Mouse (Mus musculus) kidney, embryonic 16.5 days (tissue): ENCODE measurements around the gene Strap. TPM values are rescaled to one million over a fixed set of nuclear protein-coding genes. Genes with fewer than 3 reads are reported as not detected.
A peak's percentile ranks its signal among the peaks of the same experiment; 100 is the strongest.

Source experiments
- ATAC-seq: fragments of 200-750 bp; cut with Nextera tagmentation; 2 replicates; pipeline ENCODE4 v1.8.0; 2017; ENCODE audit warnings: moderate TSS enrichment; ENCODE audit not compliant: low FRiP score, low TSS enrichment
- H3K27ac ChIP-seq: fragments of 300-500 bp; sonication (generic); 2 replicates; pipeline ENCODE4 v1.5.1; 2014; ENCODE audit warnings: low read length
- H3K27me3 ChIP-seq: fragments of 300-500 bp; sonication (generic); 2 replicates; pipeline ENCODE4 v1.6.1; 2014; ENCODE audit warnings: low read length, control low read depth, mixed read lengths; ENCODE audit not compliant: insufficient read depth
- H3K36me3 ChIP-seq: fragments of 300-500 bp; sonication (generic); 2 replicates; pipeline ENCODE4 v1.6.1; 2014; ENCODE audit warnings: low read length, control low read depth, mixed read lengths; ENCODE audit not compliant: insufficient read depth
- H3K4me1 ChIP-seq: fragments of 300-500 bp; sonication (generic); 2 replicates; pipeline ENCODE4 v1.6.1; 2014; ENCODE audit warnings: low read length, control low read depth, mixed read lengths; ENCODE audit not compliant: insufficient read depth
- H3K4me2 ChIP-seq: fragments of 300-500 bp; sonication (generic); replicated peaks from 2 replicates; pipeline ENCODE4 v1.6.1; 2014; ENCODE audit warnings: low read depth, low read length
- H3K4me3 ChIP-seq: fragments of 300-500 bp; sonication (generic); 2 replicates; pipeline ENCODE4 v1.5.1; 2014; ENCODE audit warnings: mild to moderate bottlenecking, low read length
- H3K9ac ChIP-seq: fragments of 300-500 bp; sonication (generic); replicated peaks from 2 replicates; pipeline ENCODE4 v1.6.1; 2014; ENCODE audit warnings: low read length
- H3K9me3 ChIP-seq: fragments of 300-500 bp; sonication (generic); 2 replicates; pipeline ENCODE4 v1.6.1; 2016; ENCODE audit warnings: low read length, control low read depth
- WGBS: fragments of 180-500 bp; shearing (Covaris S2); extraction: QIAGEN DNeasy Blood & Tissue Kit; methylation state at CpG from one replicate; pipeline ENCODE4 v1.1.7; 2014; 5-methylcytosine and 5-hydroxymethylcytosine counted together
- polyA plus RNA-seq: library from polyadenylated mRNA; unstranded; fragments of >200 nt; fragmentation: Nextera tagmentation; extraction: Ambion mirVana; gene quantifications from 2 replicates; pipeline ENCODE4 v1.2.1, GENCODE M21; 2015

Strap gene
- polyA plus RNA-seq, 1 experiment from 2014 or later, result 164 TPM

- H3K4me2 ChIP-seq, result no peak overlapping the region
These were observed 36.9 kb downstream of the Strap start for GRCm38 (mm10) chr6:137771621-137772250.

GRCm38 (mm10) chr6:137772918-137773636 is 38.2 kb downstream of the Strap start:
- Histone ChIP-seq H3K27ac (no peak overlapping the region), H3K9me3 (no peaks in the 10 kb centered on the region), H3K27me3 (no peaks in the 10 kb centered on the region), H3K4me2 (no peak overlapping the region), H3K36me3 (no peaks in the 10 kb centered on the region), H3K9ac (no peak overlapping the region), H3K4me1 (0 out of 2 replicates have a peak, but pooled peaks cover 4% of the 10 kb centered on the region), H3K4me3 (no peak overlapping the region)
- 85% methylated on average over 8 of the region's 8 CpGs for WGBS
- ATAC-seq, result no peak

More at GRCm38 (mm10) chr6:137771621-137772250, 36.9 kb downstream of the Strap start:
- H3K9me3 ChIP-seq, result no peaks in the 10 kb centered on the region
- peak; percentile 61 for ATAC-seq
- H3K9ac ChIP-seq, result no peak overlapping the region
- no peaks in the 10 kb centered on the region for H3K36me3 ChIP-seq
- no peak overlapping the region for H3K27ac ChIP-seq
- 0 out of 2 replicates have a peak, but pooled peaks cover 3% of the 10 kb centered on the region for H3K4me1 ChIP-seq
- no peak overlapping the region for H3K4me3 ChIP-seq
- no peaks in the 10 kb centered on the region for H3K27me3 ChIP-seq
- WGBS, result 54% methylated on average over 3 of the region's 3 CpGs

GRCm38 (mm10) chr6:137773637-137774028 is 38.8 kb downstream of the Strap start:
- H3K36me3 ChIP-seq, result no peaks in the 10 kb centered on the region
- 89% methylated on average over 6 of the region's 6 CpGs for WGBS
- H3K9ac ChIP-seq, result no peak overlapping the region
- 0 out of 2 replicates have a peak, but pooled peaks cover 5% of the 10 kb centered on the region for H3K4me1 ChIP-seq
- no peaks in the 10 kb centered on the region for H3K27me3 ChIP-seq
- no peak overlapping the region for H3K4me2 ChIP-seq
- no peak overlapping the region for H3K27ac ChIP-seq
- H3K4me3 ChIP-seq, result no peak overlapping the region
- no peaks in the 10 kb centered on the region for H3K9me3 ChIP-seq
- no peak for ATAC-seq

- no peak overlapping the region for H3K4me2 ChIP-seq
- H3K36me3 ChIP-seq, result no peaks in the 10 kb centered on the region
- no peak overlapping the region for H3K4me3 ChIP-seq
- no peak for ATAC-seq
- no peak overlapping the region for H3K9ac ChIP-seq
- H3K4me1 ChIP-seq, result 0 out of 2 replicates have a peak, but pooled peaks cover 5% of the 10 kb centered on the region
- H3K9me3 ChIP-seq, result no peaks in the 10 kb centered on the region
- H3K27me3 ChIP-seq, result no peaks in the 10 kb centered on the region
- 80% methylated on average over 13 of the region's 13 CpGs for WGBS
- H3K27ac ChIP-seq, result no peak overlapping the region
These were observed 39.3 kb downstream of the Strap start for GRCm38 (mm10) chr6:137774166-137774565.

GRCm38 (mm10) chr6:137775159-137775558 is 40.3 kb downstream of the Strap start:
- no peak for ATAC-seq
- Histone ChIP-seq H3K36me3 (no peaks in the 10 kb centered on the region), H3K4me3 (no peak overlapping the region), H3K9me3 (no peaks in the 10 kb centered on the region), H3K27me3 (no peaks in the 10 kb centered on the region), H3K4me1 (0 out of 2 replicates have a peak, but pooled peaks cover 5% of the 10 kb centered on the region), H3K4me2 (no peak overlapping the region), H3K27ac (no peak overlapping the region), H3K9ac (no peak overlapping the region)
- WGBS, result 78% methylated on average over 8 of the region's 8 CpGs

- Histone ChIP-seq H3K9ac (no peak overlapping the region), H3K9me3 (no peaks in the 10 kb centered on the region), H3K36me3 (no peaks in the 10 kb centered on the region), H3K4me1 (0 out of 2 replicates have a peak, but pooled peaks cover 3% of the 10 kb centered on the region), H3K27ac (no peak overlapping the region), H3K27me3 (no peaks in the 10 kb centered on the region), H3K4me3 (no peak overlapping the region), H3K4me2 (no peak overlapping the region)
- WGBS, result 66% methylated on average over 8 of the region's 8 CpGs
- no peak for ATAC-seq
These were observed 42.1 kb downstream of the Strap start for GRCm38 (mm10) chr6:137776981-137777380.

- H3K4me1 ChIP-seq, result no peaks in the 10 kb centered on the region
- H3K9me3 ChIP-seq, result no peaks in the 10 kb centered on the region
- H3K4me2 ChIP-seq, result no peak overlapping the region
- 89% methylated on average over 7 of the region's 7 CpGs for WGBS
- no peak for ATAC-seq
- no peaks in the 10 kb centered on the region for H3K27me3 ChIP-seq
- H3K36me3 ChIP-seq, result no peaks in the 10 kb centered on the region
- H3K4me3 ChIP-seq, result no peak overlapping the region
- H3K9ac ChIP-seq, result no peak overlapping the region
- no peak overlapping the region for H3K27ac ChIP-seq
These were observed 49.2 kb downstream of the Strap start for GRCm38 (mm10) chr6:137783899-137784637.

GRCm38 (mm10) chr6:137788976-137789590 is 54.2 kb downstream of the Strap start:
- 61% methylated on average over 9 of the region's 9 CpGs for WGBS

GRCm38 (mm10) chr6:137789658-137790057 is 54.8 kb downstream of the Strap start:
- 80% methylated on average over 2 of the region's 2 CpGs for WGBS

More at GRCm38 (mm10) chr6:137788976-137789590, 54.2 kb downstream of the Strap start:
- no peak for ATAC-seq
- no peak overlapping the region for H3K4me3 ChIP-seq
- H3K9me3 ChIP-seq, result no peaks in the 10 kb centered on the region
- H3K4me2 ChIP-seq, result no peak overlapping the region
- H3K4me1 ChIP-seq, result no peaks in the 10 kb centered on the region
- no peak overlapping the region for H3K9ac ChIP-seq
- no peaks in the 10 kb centered on the region for H3K36me3 ChIP-seq
- no peaks in the 10 kb centered on the region for H3K27me3 ChIP-seq
- no peak overlapping the region for H3K27ac ChIP-seq

More at GRCm38 (mm10) chr6:137789658-137790057, 54.8 kb downstream of the Strap start:
- H3K4me1 ChIP-seq, result no peaks in the 10 kb centered on the region
- H3K9ac ChIP-seq, result no peak overlapping the region
- no peak overlapping the region for H3K4me3 ChIP-seq
- H3K4me2 ChIP-seq, result no peak overlapping the region
- no peak for ATAC-seq
- no peaks in the 10 kb centered on the region for H3K27me3 ChIP-seq
- H3K36me3 ChIP-seq, result no peaks in the 10 kb centered on the region
- H3K9me3 ChIP-seq, result no peaks in the 10 kb centered on the region
- no peak overlapping the region for H3K27ac ChIP-seq
